Mouse (Mus musculus): Measurements from ENCODE around the gene Cfdp1.
A peak's percentile ranks its signal among the peaks of the same experiment; 100 is the strongest.

The Cfdp1 gene

DNA sequence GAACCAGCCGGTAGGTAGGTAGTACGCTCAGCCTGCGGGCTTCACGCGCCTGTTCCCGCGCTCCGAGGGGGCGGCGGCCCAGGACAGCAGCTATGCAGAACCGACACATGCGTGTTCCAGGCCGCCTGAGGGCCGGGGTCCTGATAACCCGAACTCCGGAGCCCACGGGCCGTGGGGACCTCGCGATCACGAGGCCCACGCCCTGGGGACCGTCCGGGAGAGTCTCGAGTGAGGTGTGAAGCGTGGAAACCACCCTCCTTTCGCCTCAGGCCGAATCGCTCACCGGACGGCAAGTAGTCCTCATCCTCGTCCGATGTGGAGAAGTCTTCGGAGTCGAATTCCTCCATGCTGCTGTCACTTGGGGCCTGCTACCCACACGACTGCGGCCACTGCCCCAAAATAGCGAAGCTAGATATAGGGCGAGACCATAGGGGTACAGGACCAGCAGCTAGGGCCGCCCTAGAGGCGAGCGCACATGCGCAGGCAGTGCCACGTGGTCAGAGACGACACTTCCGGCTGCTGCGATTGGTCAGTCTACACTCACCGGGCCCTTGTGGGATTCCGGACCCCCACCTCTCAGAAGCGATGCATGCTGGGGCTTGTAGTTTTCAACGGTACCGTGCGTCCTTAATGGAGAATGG is at the start of gene Cfdp1:
Gene Cfdp1, minus strand, starts transcription at position 431 of the 641 bp plus-strand sequence.
- peak; percentile 98 for DNase-seq (ENCODE audit: low spot score)

DNA sequence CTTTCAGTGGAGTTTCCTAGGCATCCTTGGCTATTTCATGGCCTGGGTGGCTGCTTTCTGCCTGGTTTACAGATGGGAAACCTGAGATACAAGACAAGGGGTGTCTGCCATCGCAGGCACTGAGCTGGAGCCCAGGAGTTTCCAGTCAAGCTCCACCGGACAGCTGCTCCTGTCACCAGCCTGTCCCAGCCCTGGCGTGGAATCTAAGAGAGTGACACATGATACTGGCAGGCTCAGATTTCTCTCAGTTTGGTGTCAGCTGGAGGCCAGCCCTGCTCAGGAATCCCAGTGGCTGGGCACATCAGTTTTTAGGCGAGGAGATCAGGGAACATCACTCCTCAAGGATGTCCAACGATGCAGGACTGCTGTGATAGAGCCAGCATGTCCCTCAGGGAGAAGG is 48.0 kb upstream of the Cfdp1 start:
- DNase-seq (ENCODE audit: low spot score), result no peak

GRCm38 (mm10) chr8:111898586-111898985 is 44.5 kb upstream of the Cfdp1 start:
- DNase-seq (ENCODE audit: low spot score), result no peak

- DNase-seq (ENCODE audit: low spot score), result no peak
These were observed 40.9 kb upstream of the Cfdp1 start for GRCm38 (mm10) chr8:111894955-111895354.

DNA sequence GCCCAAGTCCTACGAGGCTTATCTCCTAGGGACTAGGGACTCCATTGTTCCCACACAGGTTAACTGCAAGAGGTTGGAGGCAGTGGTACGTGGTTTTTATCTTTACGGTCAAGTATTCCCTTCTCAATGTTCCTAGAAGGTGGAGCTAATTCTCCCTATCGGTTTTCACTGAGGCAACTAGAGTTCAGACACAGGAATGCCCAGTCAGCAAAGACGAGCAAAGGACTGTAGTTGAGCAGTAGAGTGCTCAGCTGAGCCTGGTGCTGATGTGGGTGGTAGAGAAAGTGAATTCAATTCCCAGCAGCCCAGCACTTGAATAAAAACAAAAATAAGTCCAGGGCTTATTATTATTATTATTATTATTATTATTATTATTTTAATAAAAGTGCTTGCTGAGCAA is 38.5 kb upstream of the Cfdp1 start:
- DNase-seq (ENCODE audit: low spot score), result no peak

GRCm38 (mm10) chr8:111891983-111892382 is 37.9 kb upstream of the Cfdp1 start:
- no peak for DNase-seq (ENCODE audit: low spot score)

DNA sequence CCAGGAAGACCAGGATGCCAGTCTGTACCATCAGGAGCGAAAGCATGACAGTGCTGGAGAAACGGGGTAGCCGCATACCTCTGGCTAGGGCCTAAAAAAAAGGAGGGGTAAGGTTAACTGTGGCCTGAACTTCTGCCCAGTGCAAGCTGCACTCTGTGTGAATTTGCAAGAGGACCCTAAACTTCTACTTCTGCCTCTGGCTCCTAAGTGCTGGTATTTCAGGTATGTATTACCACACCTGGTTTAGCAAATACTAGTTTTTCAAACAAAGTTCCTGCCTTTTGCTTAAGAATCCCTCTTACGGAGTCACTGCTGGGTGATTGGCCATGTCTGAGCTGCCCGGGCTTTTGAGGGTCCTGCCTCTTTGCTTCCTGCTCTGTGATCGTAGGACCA is 36.8 kb upstream of the Cfdp1 start:
- no peak for DNase-seq (ENCODE audit: low spot score)

DNA sequence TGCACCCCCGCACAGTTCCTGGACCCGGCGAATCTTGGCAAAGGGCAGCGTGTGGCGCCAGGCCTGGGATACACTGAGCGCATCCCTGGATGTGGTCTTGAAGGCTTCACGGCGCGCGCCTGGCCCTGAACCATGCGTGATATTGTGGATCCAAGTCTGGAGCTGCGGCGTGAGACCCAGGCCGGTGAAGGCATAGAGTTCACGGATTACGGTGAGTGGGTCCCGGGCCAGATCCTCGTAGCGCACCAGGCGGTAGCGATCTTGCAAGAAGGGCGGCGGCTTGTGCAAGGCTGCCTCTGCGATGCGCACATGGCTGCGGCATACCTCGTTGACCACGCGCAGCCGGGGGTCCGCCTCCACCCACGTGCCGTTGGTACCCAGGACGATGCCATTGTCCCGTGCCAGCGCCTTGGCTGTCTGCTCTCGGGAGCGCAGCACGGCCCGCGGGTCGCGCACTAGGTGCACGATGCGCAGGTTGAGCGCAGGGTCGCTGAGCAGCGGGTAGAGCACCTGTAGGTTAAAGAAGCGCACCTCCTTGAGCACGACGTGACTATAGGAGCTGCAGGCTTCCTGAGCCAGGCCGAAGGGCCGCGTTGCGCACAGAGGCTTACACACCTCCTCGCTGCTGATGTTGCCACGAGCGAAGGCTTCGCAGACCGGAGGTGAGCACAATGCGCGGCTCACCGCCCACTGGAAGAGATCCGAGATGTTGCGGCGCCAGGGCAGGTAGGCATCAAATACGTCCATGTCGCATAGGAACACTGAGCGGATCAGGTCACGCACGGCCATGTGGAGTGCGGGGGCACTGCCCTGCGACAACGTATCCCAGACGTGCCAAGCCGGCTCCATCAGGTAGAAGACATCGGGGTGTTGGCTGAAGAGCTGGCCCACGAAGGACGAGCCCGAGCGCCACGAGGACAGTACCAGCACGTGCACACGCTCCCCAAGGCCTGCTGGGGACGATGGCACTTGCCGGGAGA is 36.1 kb upstream of the Cfdp1 start:
- no peak for DNase-seq (ENCODE audit: low spot score)

DNA sequence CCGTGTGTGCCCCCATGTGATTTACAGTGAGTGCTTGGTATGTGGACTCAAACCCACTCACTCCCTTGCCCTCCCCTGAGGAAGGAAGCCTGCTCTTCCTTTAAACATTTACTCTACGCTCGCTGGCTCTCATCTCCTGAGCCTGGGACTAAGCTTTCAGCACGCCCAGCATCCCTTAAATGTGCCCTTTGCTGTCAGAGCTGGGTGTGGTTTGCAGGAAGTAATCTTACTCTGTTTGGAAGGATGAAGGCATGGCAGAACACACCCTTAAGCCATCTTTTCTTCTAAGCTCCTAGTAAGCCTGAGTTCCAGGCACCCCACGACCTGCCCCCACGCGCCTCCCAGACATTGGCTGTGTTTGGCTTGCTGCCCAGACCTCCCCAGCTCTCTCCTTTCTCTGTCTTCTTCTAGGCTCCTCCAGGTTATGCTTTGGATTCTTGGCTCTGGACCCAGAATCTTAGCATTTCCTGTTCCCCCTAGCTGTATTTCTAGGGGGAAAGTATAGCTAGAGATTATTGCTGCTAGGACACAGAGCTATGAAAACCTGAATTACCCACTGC is 34.1 kb upstream of the Cfdp1 start:
- no peak for DNase-seq (ENCODE audit: low spot score)

DNA sequence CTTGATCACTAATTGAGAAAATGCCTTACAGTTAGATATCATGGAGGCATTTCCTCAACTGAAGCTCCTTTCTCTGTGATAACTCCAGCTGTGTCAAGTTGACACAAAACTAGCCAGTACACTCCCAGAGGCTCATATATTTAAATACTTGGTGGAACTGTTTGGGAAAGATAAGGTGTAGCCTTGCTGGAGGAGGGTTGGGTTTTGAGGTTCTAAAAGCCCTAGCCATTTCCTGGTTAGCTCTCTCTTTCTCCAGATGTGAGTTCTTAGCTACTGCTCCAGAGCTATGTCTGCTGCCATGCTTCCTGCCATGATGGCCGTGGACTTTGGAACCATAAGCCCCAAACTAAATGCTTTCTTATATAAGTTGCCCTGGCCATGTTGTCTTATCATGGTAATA is 33.4 kb upstream of the Cfdp1 start:
- DNase-seq (ENCODE audit: low spot score), result no peak

DNA sequence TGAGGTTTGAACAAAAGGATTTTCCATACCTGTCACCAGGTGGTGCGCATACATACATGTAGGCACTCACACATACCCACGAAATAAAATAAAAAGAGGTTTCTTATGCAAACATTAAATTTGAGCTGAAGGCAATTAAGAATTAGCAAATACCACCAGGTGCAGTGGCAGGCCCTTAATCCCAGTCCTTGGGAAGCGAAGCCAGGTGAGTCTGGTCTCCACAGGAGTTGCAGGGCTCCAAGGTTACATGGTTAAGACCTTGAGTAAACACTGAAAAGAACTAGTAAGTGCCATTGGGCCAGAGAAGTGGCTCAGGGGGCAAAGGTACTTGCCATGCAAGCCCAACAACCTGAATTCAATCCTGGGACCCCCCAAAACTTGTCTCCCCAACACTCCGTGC is 29.5 kb upstream of the Cfdp1 start:
- DNase-seq (ENCODE audit: low spot score), result peak; percentile 34

DNA sequence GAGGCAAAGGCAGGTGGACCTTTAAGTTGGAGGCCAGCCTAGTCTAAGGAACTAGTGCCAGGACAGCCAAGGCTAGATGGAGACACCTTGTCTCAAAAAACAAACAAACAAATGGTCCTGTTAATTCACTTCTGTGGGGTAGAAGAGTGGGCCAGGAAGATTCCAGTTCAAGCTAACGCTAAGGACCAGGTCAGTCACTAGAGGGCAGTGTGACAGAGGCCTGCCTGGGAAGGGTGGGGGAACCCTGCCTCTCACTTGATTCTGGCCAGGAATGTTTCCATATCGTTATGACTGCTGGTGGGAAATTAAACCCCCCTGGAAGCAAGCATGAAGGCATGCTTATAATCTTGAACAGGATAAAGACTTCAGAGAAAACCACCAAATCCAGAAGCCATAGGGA is 27.5 kb upstream of the Cfdp1 start:
- DNase-seq (ENCODE audit: low spot score), result peak; percentile 50

DNA sequence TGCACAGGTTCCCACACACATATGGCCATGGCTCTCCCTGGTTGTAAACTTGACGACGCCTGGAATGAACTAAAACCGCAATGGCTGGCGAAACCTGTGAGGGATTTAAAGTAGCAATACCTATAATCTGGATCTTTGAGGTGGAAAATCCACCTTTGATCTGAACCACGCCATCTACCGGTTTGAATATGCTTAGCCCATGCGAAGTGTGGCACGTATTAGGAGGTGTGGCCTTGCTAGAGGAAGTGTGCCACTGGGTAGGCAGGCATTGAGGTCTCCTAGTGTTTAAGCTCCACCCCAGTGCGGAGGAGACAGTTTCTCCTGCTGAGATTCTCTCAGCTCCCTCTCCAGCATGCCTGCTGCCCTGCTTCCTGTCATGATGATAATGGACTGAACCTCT is 23.6 kb upstream of the Cfdp1 start:
- no peak for DNase-seq (ENCODE audit: low spot score)

GRCm38 (mm10) chr8:111876355-111876948 is 22.4 kb upstream of the Cfdp1 start, which contains the start of gene Tmem170:
Gene Tmem170 (minus strand): TSS chr8:111876750.
- DNase-seq (ENCODE audit: low spot score), result peak; percentile 98

DNA sequence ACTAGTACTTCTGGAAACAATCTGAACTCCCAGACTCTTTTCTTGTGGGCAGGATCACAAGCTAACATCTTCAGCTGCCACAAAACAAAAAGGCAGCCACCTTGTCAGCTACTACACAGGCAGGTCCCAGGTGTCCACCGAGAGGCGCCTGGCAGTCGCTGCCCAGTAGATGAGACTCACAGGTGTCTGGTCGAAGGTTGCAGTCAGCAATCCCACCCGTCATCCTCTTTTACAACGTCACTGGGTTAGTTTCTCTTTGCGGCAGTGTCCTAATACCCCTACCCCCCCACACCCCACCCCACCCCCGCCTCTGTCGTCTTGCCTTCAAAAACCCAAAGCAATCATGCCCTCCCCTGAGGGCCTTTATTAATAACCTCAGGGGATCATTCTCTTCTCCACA is 21.7 kb upstream of the Cfdp1 start:
- peak; percentile 18 for DNase-seq (ENCODE audit: low spot score)

DNA sequence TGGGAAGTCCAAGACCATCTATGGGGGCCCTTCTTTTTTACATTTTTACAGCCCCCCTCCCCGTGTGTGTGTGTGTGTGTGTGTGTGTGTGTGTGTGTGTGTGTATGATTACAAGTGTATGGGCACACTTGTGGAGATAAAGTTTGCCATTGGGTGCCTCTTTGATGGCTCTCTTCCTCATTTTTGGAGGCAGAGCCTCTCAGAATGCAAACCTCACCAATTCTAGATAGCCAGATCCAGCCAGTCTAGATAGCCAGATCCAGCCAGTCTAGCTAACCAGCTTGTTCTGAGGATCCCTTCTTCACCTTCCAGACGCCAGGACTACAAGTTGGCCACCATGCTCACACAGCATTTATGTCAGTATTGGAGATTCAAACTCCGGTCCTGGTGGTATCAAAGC is 17.2 kb upstream of the Cfdp1 start:
- no peak for DNase-seq (ENCODE audit: low spot score)

DNA sequence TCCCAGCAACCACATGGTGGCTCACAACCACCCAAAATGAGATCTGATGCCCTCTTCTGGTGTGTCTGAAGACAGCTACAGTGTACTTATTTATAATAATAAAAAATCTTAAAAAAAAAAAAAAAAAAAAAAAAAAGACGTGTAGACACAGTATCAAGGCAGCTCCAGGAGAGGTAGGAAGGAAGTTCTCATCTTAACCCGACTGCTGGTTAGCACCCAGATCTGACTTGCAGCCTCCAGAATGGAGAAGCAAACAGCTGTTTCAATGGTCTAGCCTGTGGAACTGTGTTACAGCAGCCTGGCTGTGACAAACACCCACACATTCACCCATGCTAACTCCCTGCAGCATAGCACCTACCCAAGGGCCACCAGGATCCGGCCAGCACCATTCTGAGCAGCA is 16.3 kb upstream of the Cfdp1 start:
- DNase-seq (ENCODE audit: low spot score), result no peak

GRCm38 (mm10) chr8:111868664-111869063 is 14.6 kb upstream of the Cfdp1 start:
- no peak for DNase-seq (ENCODE audit: low spot score)

DNA sequence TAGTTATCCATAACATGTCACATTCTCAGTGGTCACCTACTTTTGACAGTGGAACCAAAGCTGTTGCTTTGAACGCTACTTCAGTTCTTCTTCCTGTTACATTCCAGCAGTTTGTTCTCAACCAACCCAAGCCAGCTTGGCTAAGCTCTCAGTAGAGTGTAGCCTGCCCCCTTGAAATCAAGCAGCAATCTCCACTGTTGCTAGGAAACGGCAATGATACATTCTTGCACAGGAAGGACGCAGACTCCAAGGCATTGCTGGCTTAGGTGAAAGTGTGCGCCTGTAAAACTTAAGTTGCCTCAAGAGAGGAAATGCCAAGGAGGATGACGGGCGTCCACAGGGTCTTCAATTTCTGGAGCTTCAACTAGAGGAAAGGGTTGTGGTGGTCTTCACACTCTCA is 11.8 kb upstream of the Cfdp1 start:
- DNase-seq (ENCODE audit: low spot score), result peak; percentile 73

DNA sequence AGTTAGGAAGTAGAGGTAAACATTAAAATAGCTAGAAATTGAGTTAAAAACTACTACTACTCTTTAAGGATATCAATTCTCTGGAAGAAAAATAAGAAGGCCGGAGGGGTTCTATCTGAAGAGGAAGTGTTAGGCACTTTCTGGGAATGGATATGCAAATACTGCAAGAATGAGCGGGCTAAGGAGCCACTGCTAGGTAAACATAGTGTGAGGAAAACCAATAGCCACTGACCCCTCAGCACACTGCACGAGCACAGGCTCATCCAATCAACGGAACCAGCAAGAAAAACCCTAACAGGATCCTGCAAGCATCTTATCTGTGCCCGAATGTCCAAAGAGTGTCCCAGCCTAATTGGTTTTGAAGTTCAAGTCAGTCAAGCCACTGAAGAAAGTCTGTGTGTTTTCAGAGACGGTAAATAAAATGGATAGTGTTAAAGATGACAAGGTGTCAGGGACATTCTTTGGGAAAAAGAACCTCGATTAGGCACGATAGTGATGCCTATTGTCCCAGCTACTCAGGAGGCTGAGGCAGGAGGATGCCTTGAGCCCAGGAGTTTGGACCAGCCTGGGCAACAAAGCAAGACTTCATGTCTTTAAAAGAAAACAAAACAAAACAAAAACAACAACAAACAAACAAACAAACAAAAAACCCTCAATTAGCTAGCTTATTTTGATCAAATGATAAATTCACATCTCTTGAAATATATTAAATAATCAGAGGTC is 11.2 kb upstream of the Cfdp1 start:
- no peak for DNase-seq (ENCODE audit: low spot score)

DNA sequence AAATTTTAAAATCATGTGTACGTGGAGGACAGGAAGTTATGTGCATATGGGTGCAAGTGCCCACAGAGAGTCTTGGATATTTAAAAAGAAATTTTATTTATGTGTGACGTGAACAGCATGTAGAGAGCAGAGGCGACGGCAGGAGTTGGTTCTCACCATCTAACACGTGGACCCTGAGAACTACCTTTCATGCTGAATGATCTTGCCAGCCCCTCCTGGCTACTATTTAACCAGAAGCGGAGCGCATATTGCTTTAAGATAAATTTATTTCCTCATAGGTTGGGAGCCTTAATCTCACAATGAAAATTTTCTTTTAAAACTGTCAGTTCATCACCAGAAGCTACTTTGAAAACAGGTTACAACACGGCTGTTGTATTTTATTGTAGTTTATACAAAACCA is 10.6 kb upstream of the Cfdp1 start:
- DNase-seq (ENCODE audit: low spot score), result no peak

GRCm38 (mm10) chr8:111863280-111863679 is 9.2 kb upstream of the Cfdp1 start:
- no peak for DNase-seq (ENCODE audit: low spot score)
